Mouse (Mus musculus) CH12.LX (cell line): ENCODE measurements around the gene Nktr. TPM values are rescaled to one million over a fixed set of nuclear protein-coding genes. Genes with fewer than 3 reads are reported as not detected.

Experiments used
- DNase-seq: peaks from one replicate; pipeline ENCODE4 v3.0.0-alpha.2; 2013; ENCODE audit errors: extremely low read depth
- H3K27ac ChIP-seq: 2 replicates; pipeline ENCODE4 v1.5.1; 2012; ENCODE audit warnings: low read depth, mild to moderate bottlenecking, control low read depth, moderate library complexity; ENCODE audit not compliant: insufficient read depth
- H3K27me3 ChIP-seq: replicated peaks from 2 replicates; pipeline ENCODE3; 2012; ENCODE audit warnings: inconsistent platforms
- H3K36me3 ChIP-seq, 2 experiments: replicated peaks in 1 of 2; 2 replicates each; pipeline versions ENCODE3 to v1.6.1; 2012; ENCODE audit warnings: inconsistent platforms in 1 of 2, low read length in 1 of 2, mild to moderate bottlenecking in 1 of 2, mixed read lengths in 1 of 2, moderate library complexity in 1 of 2; ENCODE audit not compliant: control insufficient read depth in 1 of 2, insufficient read depth in 1 of 2
- H3K4me1 ChIP-seq, 2 experiments: 2 replicates each; pipeline ENCODE4 v1.6.1; 2012; ENCODE audit warnings: inconsistent platforms in 1 of 2, moderate library complexity in 1 of 2; ENCODE audit not compliant: insufficient read depth in 2 of 2, control insufficient read depth in 1 of 2
- H3K4me2 ChIP-seq: 2 replicates; pipeline ENCODE4 v1.6.1; 2012; ENCODE audit warnings: low read depth, mild to moderate bottlenecking, control low read depth; ENCODE audit not compliant: poor library complexity, insufficient read depth, severe bottlenecking
- H3K4me3 ChIP-seq, 3 experiments: fragments of 150-350 bp in 1 of 3; sonication (generic) in 1 of 3; replicated peaks in 1 of 3; 2 replicates each; pipeline versions ENCODE3 to v1.5.1; 2011 to 2012; ENCODE audit warnings: low read depth in 2 of 3, low read length in 2 of 3, mild to moderate bottlenecking in 2 of 3, moderate library complexity in 2 of 3, control low read depth in 1 of 3, improper control_type of control experiment in 1 of 3, inconsistent platforms in 1 of 3, mixed read lengths in 1 of 3; ENCODE audit not compliant: poor library complexity in 1 of 3
- H3K79me2 ChIP-seq: replicated peaks from 2 replicates; pipeline ENCODE4 v1.6.1; 2012; ENCODE audit warnings: mild to moderate bottlenecking, moderate library complexity; ENCODE audit not compliant: control insufficient read depth, poor library complexity, insufficient read depth, severe bottlenecking; ENCODE audit errors: extremely low read depth
- H3K9ac ChIP-seq: 2 replicates; pipeline ENCODE4 v1.6.1; 2012; ENCODE audit warnings: low read depth, mild to moderate bottlenecking, control low read depth, moderate library complexity; ENCODE audit not compliant: insufficient read depth
- H3K9me3 ChIP-seq: replicated peaks from 2 replicates; pipeline ENCODE3; 2012; ENCODE audit warnings: low read length, inconsistent platforms, mixed read lengths
- BHLHE40 ChIP-seq: IDR thresholded peaks from 2 replicates; pipeline ENCODE4 v1.6.1; 2011; ENCODE audit warnings: mild to moderate bottlenecking, low read depth, low read length, improper control_type of control experiment
- CHD1 ChIP-seq: IDR thresholded peaks from 2 replicates; pipeline ENCODE4 v1.6.1; 2012; ENCODE audit warnings: low read depth, low read length, improper control_type of control experiment, inconsistent platforms
- CHD2 ChIP-seq: IDR thresholded peaks from 2 replicates; pipeline ENCODE4 v1.6.1; 2011; ENCODE audit warnings: low read length, improper control_type of control experiment
- CTCF ChIP-seq, 2 experiments: IDR thresholded peaks in 1 of 2; conservative IDR thresholded peaks in 1 of 2; 2 replicates each; pipeline ENCODE4 v1.5.1; 2011 to 2012; ENCODE audit warnings: low read depth in 2 of 2, low read length in 2 of 2, improper control_type of control experiment in 1 of 2, inconsistent platforms in 1 of 2, mild to moderate bottlenecking in 1 of 2, moderate library complexity in 1 of 2
- E2F4 ChIP-seq: IDR thresholded peaks from 2 replicates; pipeline ENCODE4 v1.6.1; 2011; ENCODE audit warnings: low read depth, low read length, improper control_type of control experiment; ENCODE audit not compliant: insufficient replicate concordance
- ELF1 ChIP-seq: IDR thresholded peaks from 2 replicates; pipeline ENCODE4 v1.6.1; 2014; ENCODE audit warnings: low read depth, mild to moderate bottlenecking, inconsistent platforms, low read length, improper control_type of control experiment
- GABPA ChIP-seq: IDR thresholded peaks from 2 replicates; pipeline ENCODE4 v1.6.1; 2012; ENCODE audit warnings: low read depth, low read length, improper control_type of control experiment, inconsistent platforms; ENCODE audit not compliant: insufficient replicate concordance
- HCFC1 ChIP-seq: IDR thresholded peaks from 2 replicates; pipeline ENCODE4 v1.6.1; 2012; ENCODE audit warnings: low read depth, mild to moderate bottlenecking, inconsistent platforms, low read length, improper control_type of control experiment
- JUN ChIP-seq: IDR thresholded peaks from 2 replicates; pipeline ENCODE4 v1.6.1; 2011; ENCODE audit warnings: low read depth, mild to moderate bottlenecking, low read length, improper control_type of control experiment, moderate library complexity; ENCODE audit not compliant: insufficient read depth
- JUND ChIP-seq: conservative IDR thresholded peaks from 2 replicates; pipeline ENCODE4 v1.6.1; 2011; ENCODE audit warnings: low read depth, low read length, improper control_type of control experiment
- KAT2A ChIP-seq: IDR thresholded peaks from 2 replicates; pipeline ENCODE4 v1.6.1; 2012; ENCODE audit warnings: low read length, improper control_type of control experiment, inconsistent platforms; ENCODE audit not compliant: insufficient replicate concordance
- MAX ChIP-seq: IDR thresholded peaks from 2 replicates; pipeline ENCODE4 v1.6.1; 2011; ENCODE audit warnings: low read length, improper control_type of control experiment
- MYC ChIP-seq: IDR thresholded peaks from 2 replicates; pipeline ENCODE4 v1.6.1; 2011; ENCODE audit warnings: low read depth, mild to moderate bottlenecking, improper control_type of control experiment, low read length
- NELFE ChIP-seq: IDR thresholded peaks from 2 replicates; pipeline ENCODE4 v1.6.1; 2011; ENCODE audit warnings: low read depth, low read length, improper control_type of control experiment
- PAX5 ChIP-seq: IDR thresholded peaks from 2 replicates; pipeline ENCODE4 v1.6.1; 2012; ENCODE audit warnings: low read length, inconsistent platforms, mixed read lengths
- POLR2A ChIP-seq: IDR thresholded peaks from 2 replicates; pipeline ENCODE4 v1.6.1; 2011; ENCODE audit warnings: low read depth, mild to moderate bottlenecking, improper control_type of control experiment, low read length
- RAD21 ChIP-seq: IDR thresholded peaks from 2 replicates; pipeline ENCODE4 v1.6.1; 2011; ENCODE audit warnings: low read depth, mild to moderate bottlenecking, low read length, improper control_type of control experiment, moderate library complexity
- RCOR1 ChIP-seq: conservative IDR thresholded peaks from 2 replicates; pipeline ENCODE4 v1.6.1; 2012; ENCODE audit warnings: low read depth, mild to moderate bottlenecking, inconsistent platforms, low read length, improper control_type of control experiment
- SMC3 ChIP-seq: IDR thresholded peaks from 2 replicates; pipeline ENCODE4 v1.6.1; 2011; ENCODE audit warnings: low read depth, low read length, improper control_type of control experiment
- TCF12 ChIP-seq: IDR thresholded peaks from 2 replicates; pipeline ENCODE4 v1.6.1; 2014; ENCODE audit warnings: low read depth, mild to moderate bottlenecking, inconsistent platforms, low read length, improper control_type of control experiment
- UBTF ChIP-seq: IDR thresholded peaks from 2 replicates; pipeline ENCODE4 v1.6.1; 2012; ENCODE audit warnings: low read depth, mild to moderate bottlenecking, inconsistent platforms, low read length, improper control_type of control experiment, moderate library complexity
- USF1 ChIP-seq: IDR thresholded peaks from 2 replicates; pipeline ENCODE4 v1.6.1; 2014; ENCODE audit warnings: low read depth, mild to moderate bottlenecking, inconsistent platforms, low read length, improper control_type of control experiment
- ZC3H11A ChIP-seq: IDR thresholded peaks from 2 replicates; pipeline ENCODE4 v1.6.1; 2012; ENCODE audit warnings: low read depth, mild to moderate bottlenecking, inconsistent platforms, low read length, improper control_type of control experiment
- dilution Hi-C: fragments of 300-500 bp; cut with MboI; formaldehyde crosslinking; loops from 2 replicates; pipeline ENCODE4 v1.14.3; 2020; ENCODE audit warnings: low sequenced_read_pairs; ENCODE audit not compliant: extremely low pct_unique_long_range_greater_than_20kb, extremely low pct_ligation_motif_present
- in situ Hi-C: fragments of 300-500 bp; cut with MboI; formaldehyde crosslinking; loops from 3 replicates; pipeline ENCODE4 v1.14.3; 2019; ENCODE audit warnings: low sequenced_read_pairs, low pct_ligation_motif_present, low pct_unique_long_range_greater_than_20kb, mixed read lengths
- polyA plus RNA-seq: library from polyadenylated mRNA; unstranded; fragments of >175 nt; gene quantifications from 2 replicates; pipeline ENCODE4 v1.2.1, GENCODE M21; 2012; ENCODE audit warnings: low read depth; ENCODE audit not compliant: insufficient read length
- total RNA-seq, 2 experiments: library from RNA; depleted of rRNA; stranded (reverse); fragments of 300-350 nt in 1 of 2; fragments of >200 nt in 1 of 2; gene quantifications; 2 replicates each; pipeline ENCODE4 v1.2.3; 2012 to 2014

Nktr gene
- total and polyA plus RNA-seq, 3 experiments: 31.0 to 65.0 (median 32.2) TPM

DNA sequence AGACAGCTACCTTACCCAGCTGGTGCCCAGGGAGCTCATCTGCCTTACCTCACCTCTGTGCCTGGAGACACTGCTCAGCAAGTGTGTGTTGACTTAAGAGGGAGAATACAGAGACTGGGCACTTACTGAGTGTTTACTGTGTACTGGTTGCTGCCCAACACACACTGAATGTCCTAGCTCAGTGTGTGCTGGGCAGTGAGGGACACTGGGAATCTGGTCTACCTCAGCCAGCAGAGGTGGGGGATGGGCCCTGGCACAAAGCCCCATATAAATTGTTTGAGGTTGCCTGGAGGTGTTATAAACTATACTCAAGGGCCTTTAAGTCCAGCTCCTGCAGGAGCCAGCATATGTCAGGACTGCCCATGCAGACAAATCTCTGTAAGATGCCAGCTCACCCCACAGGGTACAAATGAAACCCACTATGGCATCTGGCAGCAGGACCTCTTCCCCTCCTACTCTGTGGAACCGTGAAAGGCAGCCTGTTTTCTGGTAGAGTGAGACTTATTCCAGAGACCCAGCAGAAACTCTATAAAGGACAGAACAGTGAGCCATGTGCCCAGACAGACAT, 76.1 kb downstream of the Nktr start:
- dilution Hi-C loops (no loop called here), in situ Hi-C loops (no loop called here)

DNA sequence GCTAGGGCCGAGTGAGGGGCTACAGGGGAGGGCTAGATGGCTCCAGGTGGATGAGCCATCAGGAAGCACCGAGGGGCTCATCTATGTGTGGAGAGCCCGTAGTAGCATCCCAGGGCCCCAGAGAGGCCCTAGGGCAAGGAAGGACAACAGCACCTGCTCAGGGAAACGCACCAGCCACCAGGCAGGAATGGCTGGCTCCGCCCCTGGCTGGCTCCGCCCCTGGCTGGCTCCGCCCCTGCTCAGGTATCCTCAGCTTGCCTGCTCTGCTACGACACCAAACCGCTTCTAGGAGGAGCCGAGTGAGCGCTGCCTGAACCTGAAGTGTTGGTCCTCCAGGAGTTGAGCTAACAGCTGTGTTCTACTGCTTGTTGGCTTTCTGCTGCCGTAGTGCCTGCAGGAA, 78.8 kb downstream of the Nktr start:
- no peak overlapping the region for H3K4me2 ChIP-seq
- no peak for TF ChIP-seq TCF12
- no peak for TF ChIP-seq CHD1
- TF ChIP-seq USF1: no peak
- TF ChIP-seq POLR2A: no peak
- no peak for TF ChIP-seq RAD21
- no peak for TF ChIP-seq JUND
- no peak for TF ChIP-seq MYC
- no peak for TF ChIP-seq PAX5
- no peak for TF ChIP-seq E2F4
- no peak for TF ChIP-seq CHD2
- TF ChIP-seq ZC3H11A: no peak
- TF ChIP-seq UBTF: no peak
- TF ChIP-seq KAT2A: no peak
- TF ChIP-seq HCFC1: no peak
- no peak for TF ChIP-seq JUN
- TF ChIP-seq GABPA: no peak
- no peak for TF ChIP-seq NELFE
- no peak for TF ChIP-seq RCOR1
- no peak for TF ChIP-seq CTCF (conservative IDR thresholded peaks at IDR 0.05 in 1 of 2, IDR thresholded peaks at IDR 0.05 in 1 of 2; ENCODE audit: low read depth in 2 of 2, low read length in 2 of 2)
- TF ChIP-seq ELF1: no peak
- TF ChIP-seq, all 38 proteins: peak for 0
- DNase-seq: peak; percentile 2

More for the DNA sequence above, 76.1 kb downstream of the Nktr start:
- no peak overlapping the region for H3K4me2 ChIP-seq
- DNase-seq: no peak
- H3K79me2 ChIP-seq: no peaks in the 10 kb centered on the region
- no peaks in the 10 kb centered on the region; a peak in 1 of 4 replicates for H3K4me1 ChIP-seq
- no peak overlapping the region for H3K9ac ChIP-seq
- H3K27ac ChIP-seq: no peak overlapping the region
- H3K4me3 ChIP-seq: no peak overlapping the region
- H3K27me3 ChIP-seq: peaks cover 83% of the 10 kb centered on the region
- no peaks in the 10 kb centered on the region for H3K36me3 ChIP-seq
- no peaks in the 10 kb centered on the region for H3K9me3 ChIP-seq
- no peak for TF ChIP-seq MAX
- TF ChIP-seq BHLHE40: no peak
- TF ChIP-seq JUN: no peak
- no peak for TF ChIP-seq CHD2
- no peak for TF ChIP-seq SMC3

More for the DNA sequence above, 78.8 kb downstream of the Nktr start:
- Histone ChIP-seq H3K9ac (no peak overlapping the region), H3K27me3 (peaks cover 86% of the 10 kb centered on the region), H3K36me3 (no peaks in the 10 kb centered on the region), H3K4me1 (no peaks in the 10 kb centered on the region; a peak in 1 of 4 replicates), H3K4me3 (no peak overlapping the region), H3K27ac (no peak overlapping the region), H3K79me2 (no peaks in the 10 kb centered on the region), H3K9me3 (no peaks in the 10 kb centered on the region)
- in situ Hi-C loops (no loop called here), dilution Hi-C loops (no loop called here)
